Mouse (Mus musculus): Measurements from ENCODE around the gene Apoa1. TPM values are rescaled to one million over a fixed set of nuclear protein-coding genes. Genes with fewer than 3 reads are reported as not detected.

The Apoa1 gene
- polyA plus RNA-seq, 1 experiment from 2014 or later: 2.6 TPM

DNA sequence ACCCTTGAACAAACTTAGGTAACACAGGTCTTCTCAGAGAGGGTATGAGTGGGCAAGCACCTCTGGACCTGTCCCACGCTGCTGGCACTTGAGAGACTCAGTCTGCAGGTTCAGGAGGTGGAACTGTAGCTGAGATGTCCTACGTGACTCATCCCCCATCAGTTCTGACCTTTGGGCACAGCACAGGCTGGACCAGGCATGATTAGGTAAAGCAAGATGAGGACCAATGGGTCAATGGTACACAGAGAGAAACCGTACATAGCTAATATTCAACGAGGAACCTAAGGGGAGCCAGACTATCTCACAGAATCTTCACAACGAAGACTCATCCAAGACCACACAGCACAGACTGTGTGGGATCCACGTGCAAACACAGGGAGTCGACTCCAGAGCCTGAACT, 10.5 kb downstream of the Apoa1 start:
- H3K27ac ChIP-seq (ENCODE audit: low read depth, low read length): no peak overlapping the region
- WGBS: 89% methylated on average over 7 of the region's 7 CpGs
- ATAC-seq (ENCODE audit: low FRiP score, low TSS enrichment): no peak

DNA sequence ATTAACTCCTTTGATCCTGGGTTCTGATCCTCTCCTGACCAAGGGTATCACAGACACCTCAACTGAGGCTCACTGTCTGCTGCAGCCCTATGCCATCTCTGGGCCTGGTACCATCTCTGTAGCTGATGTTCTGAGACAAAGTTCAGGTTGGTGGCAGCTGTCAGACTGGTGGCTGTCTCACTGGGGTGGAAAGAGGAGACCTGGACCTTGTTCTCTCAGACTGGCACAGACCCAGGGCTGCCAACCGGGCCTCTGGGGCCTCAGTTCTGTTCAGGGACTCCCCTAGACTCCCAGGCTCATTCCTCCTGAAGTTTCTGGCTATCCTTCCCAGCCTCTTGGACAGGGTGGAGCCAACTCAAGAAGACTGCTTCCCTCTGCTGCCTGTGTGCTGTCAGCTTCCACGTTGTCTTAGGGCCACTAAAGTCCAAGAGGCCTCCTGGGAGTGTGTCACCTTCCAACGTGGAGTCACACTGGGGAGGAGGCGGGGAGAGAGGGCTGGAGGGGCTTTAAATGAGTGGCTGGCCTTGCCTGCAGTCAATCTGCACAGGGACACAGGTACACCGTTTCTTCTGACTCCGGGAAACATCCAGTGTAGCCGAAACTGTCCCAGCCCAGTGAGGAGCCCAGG, 12.3 kb downstream of the Apoa1 start, which contains the start of gene Apoa4:
Apoa4 (plus strand) TSS at position 171 of the 628 bp plus-strand sequence.
- no peak within 1 kb of the TSS for H3K4me3 ChIP-seq (ENCODE audit: low read length)
- WGBS: 54% methylated on average over 7 of the region's 7 CpGs
- H3K4me1 ChIP-seq (ENCODE audit: control insufficient read depth, insufficient read depth, low read length): no peaks in the 10 kb centered on the region
- H3K9me3 ChIP-seq (ENCODE audit: control insufficient read depth, low read length): no peaks in the 10 kb centered on the region
- H3K27ac ChIP-seq (ENCODE audit: low read depth, low read length): no peak within 1 kb of the TSS
- H3K9ac ChIP-seq (ENCODE audit: low read depth, low read length): no peak within 1 kb of the TSS
- no peak for ATAC-seq (ENCODE audit: low FRiP score, low TSS enrichment)
- no peaks in the 10 kb centered on the region for H3K27me3 ChIP-seq (ENCODE audit: control insufficient read depth, insufficient read depth, low read length)
- no peak within 1 kb of the TSS for H3K4me2 ChIP-seq (replicated peaks; ENCODE audit: low read depth, low read length)
- H3K36me3 ChIP-seq (ENCODE audit: control insufficient read depth, insufficient read depth, low read length): no peaks in the 10 kb centered on the region

More for the DNA sequence above, 10.5 kb downstream of the Apoa1 start:
- Histone ChIP-seq H3K36me3 (ENCODE audit: control insufficient read depth, insufficient read depth, low read length) (no peaks in the 10 kb centered on the region), H3K9ac (ENCODE audit: low read depth, low read length) (no peak overlapping the region), H3K9me3 (ENCODE audit: control insufficient read depth, low read length) (no peaks in the 10 kb centered on the region), H3K4me2 (replicated peaks; ENCODE audit: low read depth, low read length) (no peak overlapping the region), H3K4me1 (ENCODE audit: control insufficient read depth, insufficient read depth, low read length) (no peaks in the 10 kb centered on the region), H3K4me3 (ENCODE audit: low read length) (no peak overlapping the region), H3K27me3 (ENCODE audit: control insufficient read depth, insufficient read depth, low read length) (no peaks in the 10 kb centered on the region)

DNA sequence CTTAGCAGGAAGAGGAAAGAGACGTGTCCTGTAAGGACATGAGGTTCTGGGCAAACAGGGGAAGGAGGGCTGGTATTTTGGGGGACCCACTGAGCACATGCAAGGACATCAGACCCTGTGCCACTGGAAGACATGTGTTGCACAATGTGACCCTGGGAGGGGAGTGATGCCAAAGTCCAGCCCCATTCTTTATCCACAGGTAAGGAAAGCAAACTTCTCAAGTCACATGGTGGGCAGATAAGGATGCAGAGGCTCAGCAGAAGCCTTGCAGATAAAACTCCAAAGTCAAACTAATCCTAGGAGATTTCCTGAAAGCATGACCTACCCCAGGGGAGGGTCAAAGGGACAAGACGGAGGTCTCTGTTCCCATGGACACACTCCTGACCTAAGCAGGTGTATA, 13.4 kb downstream of the Apoa1 start:
- H3K4me2 ChIP-seq (replicated peaks; ENCODE audit: low read depth, low read length): no peak overlapping the region
- H3K9ac ChIP-seq (ENCODE audit: low read depth, low read length): no peak overlapping the region
- no peak overlapping the region for H3K4me3 ChIP-seq (ENCODE audit: low read length)
- H3K27ac ChIP-seq (ENCODE audit: low read depth, low read length): no peak overlapping the region
- 78% methylated on average over 2 of the region's 2 CpGs for WGBS
- no peaks in the 10 kb centered on the region for H3K27me3 ChIP-seq (ENCODE audit: control insufficient read depth, insufficient read depth, low read length)
- no peaks in the 10 kb centered on the region for H3K9me3 ChIP-seq (ENCODE audit: control insufficient read depth, low read length)
- no peaks in the 10 kb centered on the region for H3K36me3 ChIP-seq (ENCODE audit: control insufficient read depth, insufficient read depth, low read length)
- no peaks in the 10 kb centered on the region for H3K4me1 ChIP-seq (ENCODE audit: control insufficient read depth, insufficient read depth, low read length)
- no peak for ATAC-seq (ENCODE audit: low FRiP score, low TSS enrichment)

DNA sequence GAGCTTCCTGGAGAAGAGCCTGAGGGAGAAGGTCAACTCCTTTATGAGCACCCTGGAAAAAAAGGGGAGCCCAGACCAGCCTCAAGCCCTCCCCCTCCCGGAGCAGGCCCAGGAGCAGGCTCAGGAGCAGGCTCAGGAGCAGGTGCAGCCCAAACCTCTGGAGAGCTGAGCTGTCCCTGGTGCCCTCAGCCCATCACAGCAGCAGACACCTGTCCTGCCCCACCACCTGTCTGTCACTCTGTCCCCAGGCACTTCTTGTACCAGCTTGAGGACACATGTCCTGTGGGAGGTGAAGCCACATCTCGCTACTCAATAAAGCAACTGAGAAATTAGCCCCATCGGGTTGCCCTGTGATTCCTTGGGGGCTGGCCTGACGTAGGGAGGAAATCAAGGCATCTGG, 14.7 kb downstream of the Apoa1 start:
- no peak overlapping the region for H3K4me3 ChIP-seq (ENCODE audit: low read length)
- no peaks in the 10 kb centered on the region for H3K27me3 ChIP-seq (ENCODE audit: control insufficient read depth, insufficient read depth, low read length)
- no peaks in the 10 kb centered on the region for H3K9me3 ChIP-seq (ENCODE audit: control insufficient read depth, low read length)
- no peak for ATAC-seq (ENCODE audit: low FRiP score, low TSS enrichment)
- no peak overlapping the region for H3K4me2 ChIP-seq (replicated peaks; ENCODE audit: low read depth, low read length)
- no peaks in the 10 kb centered on the region for H3K36me3 ChIP-seq (ENCODE audit: control insufficient read depth, insufficient read depth, low read length)
- H3K4me1 ChIP-seq (ENCODE audit: control insufficient read depth, insufficient read depth, low read length): no peaks in the 10 kb centered on the region
- no peak overlapping the region for H3K9ac ChIP-seq (ENCODE audit: low read depth, low read length)
- H3K27ac ChIP-seq (ENCODE audit: low read depth, low read length): no peak overlapping the region
- WGBS: 57% methylated on average over 4 of the region's 4 CpGs

DNA sequence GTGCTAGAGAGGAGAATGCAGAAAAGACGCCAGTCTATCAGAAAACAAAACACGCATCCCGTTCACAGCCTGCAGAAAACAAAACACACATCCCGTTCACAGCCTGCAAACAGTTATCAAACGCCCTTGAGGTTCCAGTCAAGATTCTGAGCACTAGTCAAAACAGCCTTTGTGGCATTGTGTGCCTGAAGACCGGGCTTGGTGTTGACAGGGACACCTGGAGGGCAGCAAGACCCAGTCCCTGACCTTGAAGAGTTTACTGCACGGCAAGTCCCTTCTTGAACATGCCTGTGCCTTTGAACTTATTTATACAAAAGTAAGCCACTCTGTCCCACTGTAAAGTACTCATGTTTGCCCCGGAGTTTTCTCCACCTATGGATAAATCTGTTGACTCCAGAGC, 15.2 kb downstream of the Apoa1 start:
- Histone ChIP-seq H3K27me3 (ENCODE audit: control insufficient read depth, insufficient read depth, low read length) (no peaks in the 10 kb centered on the region), H3K4me2 (replicated peaks; ENCODE audit: low read depth, low read length) (no peak overlapping the region), H3K36me3 (ENCODE audit: control insufficient read depth, insufficient read depth, low read length) (no peaks in the 10 kb centered on the region), H3K9ac (ENCODE audit: low read depth, low read length) (no peak overlapping the region), H3K9me3 (ENCODE audit: control insufficient read depth, low read length) (no peaks in the 10 kb centered on the region), H3K4me3 (ENCODE audit: low read length) (no peak overlapping the region), H3K4me1 (ENCODE audit: control insufficient read depth, insufficient read depth, low read length) (no peaks in the 10 kb centered on the region), H3K27ac (ENCODE audit: low read depth, low read length) (no peak overlapping the region)
- ATAC-seq (ENCODE audit: low FRiP score, low TSS enrichment): no peak
- WGBS: 54% methylated on average over 8 of the region's 8 CpGs

DNA sequence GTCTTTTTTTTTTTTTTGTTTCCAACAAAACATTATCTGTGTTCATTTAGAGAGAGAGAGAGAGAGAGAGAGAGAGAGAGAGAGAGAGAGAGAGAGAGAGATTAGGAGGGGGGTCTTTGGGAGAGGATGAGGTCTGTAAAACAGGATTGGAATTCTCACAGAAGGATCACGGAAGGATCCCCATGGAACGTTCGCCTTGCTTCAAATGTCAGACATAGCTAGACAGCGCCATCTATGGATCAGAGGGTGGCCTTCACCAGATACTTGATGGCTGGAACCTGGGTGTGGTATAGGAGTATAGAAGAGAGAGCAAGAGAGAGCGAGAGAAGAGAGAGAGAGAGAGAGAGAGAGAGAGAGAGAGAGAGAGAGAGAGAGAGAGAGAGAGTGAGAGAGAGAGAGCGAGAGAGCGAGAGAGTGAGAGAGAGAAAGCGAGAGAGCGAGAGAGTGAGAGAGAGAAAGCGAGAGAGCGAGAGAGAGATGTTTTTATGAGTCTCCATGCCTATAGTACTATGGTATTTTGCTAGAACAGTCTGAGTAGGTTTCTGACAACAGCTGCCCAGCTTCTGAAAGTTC, 18.5 kb downstream of the Apoa1 start:
- Histone ChIP-seq H3K36me3 (ENCODE audit: control insufficient read depth, insufficient read depth, low read length) (no peaks in the 10 kb centered on the region), H3K4me1 (ENCODE audit: control insufficient read depth, insufficient read depth, low read length) (no peaks in the 10 kb centered on the region), H3K9me3 (ENCODE audit: control insufficient read depth, low read length) (no peaks in the 10 kb centered on the region), H3K4me2 (replicated peaks; ENCODE audit: low read depth, low read length) (no peak overlapping the region), H3K4me3 (ENCODE audit: low read length) (no peak overlapping the region), H3K9ac (ENCODE audit: low read depth, low read length) (no peak overlapping the region), H3K27ac (ENCODE audit: low read depth, low read length) (no peak overlapping the region), H3K27me3 (ENCODE audit: control insufficient read depth, insufficient read depth, low read length) (no peaks in the 10 kb centered on the region)
- 0 out of 2 replicates have a peak, but pooled peaks have one; percentile 55 for ATAC-seq (ENCODE audit: low FRiP score, low TSS enrichment)
- 25% methylated on average over 11 of the region's 11 CpGs for WGBS

DNA sequence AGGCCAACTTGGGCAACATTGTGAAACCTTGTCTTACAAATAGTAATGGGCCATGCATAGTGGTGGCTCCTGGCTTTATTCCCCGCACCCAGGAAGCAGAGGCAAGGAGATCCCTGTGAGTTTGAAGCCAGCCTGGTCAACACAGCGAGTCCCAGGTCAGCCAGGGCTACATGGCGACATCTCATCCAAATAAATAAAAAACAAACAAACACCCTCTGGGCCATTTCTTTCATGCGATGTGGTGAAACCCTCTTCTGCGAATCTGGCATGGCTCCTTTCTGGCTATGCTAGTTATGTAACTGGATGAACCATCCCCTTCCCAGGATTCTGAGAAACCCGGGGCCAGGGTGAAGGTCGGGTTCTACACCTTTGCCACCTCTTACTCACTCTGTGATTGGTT, 27.8 kb downstream of the Apoa1 start:
- WGBS: 91% methylated on average over 7 of the region's 7 CpGs
- Histone ChIP-seq H3K27me3 (ENCODE audit: control insufficient read depth, insufficient read depth, low read length) (no peaks in the 10 kb centered on the region), H3K27ac (ENCODE audit: low read depth, low read length) (no peak overlapping the region), H3K4me1 (ENCODE audit: control insufficient read depth, insufficient read depth, low read length) (no peaks in the 10 kb centered on the region), H3K9me3 (ENCODE audit: control insufficient read depth, low read length) (no peaks in the 10 kb centered on the region), H3K4me3 (ENCODE audit: low read length) (no peak overlapping the region), H3K4me2 (replicated peaks; ENCODE audit: low read depth, low read length) (no peak overlapping the region), H3K36me3 (ENCODE audit: control insufficient read depth, insufficient read depth, low read length) (no peaks in the 10 kb centered on the region), H3K9ac (ENCODE audit: low read depth, low read length) (no peak overlapping the region)
- ATAC-seq (ENCODE audit: low FRiP score, low TSS enrichment): no peak

DNA sequence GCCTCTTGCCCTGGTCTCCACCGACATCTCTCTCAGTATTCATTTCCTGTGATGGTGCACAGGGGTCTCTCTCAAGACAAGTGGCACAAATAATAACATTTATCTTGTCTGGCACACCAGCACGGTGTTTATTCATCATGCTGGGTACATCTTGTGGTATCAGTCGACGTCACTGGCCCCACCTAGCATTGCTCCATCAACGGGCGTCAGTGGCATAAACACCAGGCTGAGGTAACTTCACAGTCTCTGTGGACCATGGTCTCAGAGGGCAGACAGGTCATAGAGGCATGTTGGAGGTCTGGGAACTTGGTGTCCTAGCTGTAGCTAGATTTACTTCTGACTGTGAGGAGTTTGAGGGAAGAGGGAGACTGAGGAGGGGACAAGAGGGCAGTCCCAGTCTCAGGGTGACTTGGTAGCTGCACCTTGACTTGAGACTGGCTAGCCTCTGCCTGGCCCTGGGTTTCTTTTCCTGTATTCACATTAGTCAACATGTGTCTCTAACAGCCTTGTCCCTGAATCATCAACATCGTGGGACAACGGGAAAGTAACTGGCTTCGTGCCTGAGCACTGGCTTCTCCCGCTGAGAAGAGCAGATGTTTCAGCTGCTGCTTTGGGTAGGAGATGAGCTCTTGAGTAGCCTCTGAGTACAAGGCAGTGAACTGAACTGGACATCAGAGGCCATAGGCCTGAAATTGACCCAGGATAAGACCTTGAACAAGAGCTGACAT, 28.4 kb downstream of the Apoa1 start:
- Histone ChIP-seq H3K36me3 (ENCODE audit: control insufficient read depth, insufficient read depth, low read length) (no peaks in the 10 kb centered on the region), H3K9me3 (ENCODE audit: control insufficient read depth, low read length) (no peaks in the 10 kb centered on the region), H3K4me3 (ENCODE audit: low read length) (no peak overlapping the region), H3K4me2 (replicated peaks; ENCODE audit: low read depth, low read length) (no peak overlapping the region), H3K4me1 (ENCODE audit: control insufficient read depth, insufficient read depth, low read length) (no peaks in the 10 kb centered on the region), H3K27ac (ENCODE audit: low read depth, low read length) (no peak overlapping the region), H3K9ac (ENCODE audit: low read depth, low read length) (no peak overlapping the region), H3K27me3 (ENCODE audit: control insufficient read depth, insufficient read depth, low read length) (no peaks in the 10 kb centered on the region)
- 86% methylated on average over 10 of the region's 10 CpGs for WGBS
- no peak for ATAC-seq (ENCODE audit: low FRiP score, low TSS enrichment)

DNA sequence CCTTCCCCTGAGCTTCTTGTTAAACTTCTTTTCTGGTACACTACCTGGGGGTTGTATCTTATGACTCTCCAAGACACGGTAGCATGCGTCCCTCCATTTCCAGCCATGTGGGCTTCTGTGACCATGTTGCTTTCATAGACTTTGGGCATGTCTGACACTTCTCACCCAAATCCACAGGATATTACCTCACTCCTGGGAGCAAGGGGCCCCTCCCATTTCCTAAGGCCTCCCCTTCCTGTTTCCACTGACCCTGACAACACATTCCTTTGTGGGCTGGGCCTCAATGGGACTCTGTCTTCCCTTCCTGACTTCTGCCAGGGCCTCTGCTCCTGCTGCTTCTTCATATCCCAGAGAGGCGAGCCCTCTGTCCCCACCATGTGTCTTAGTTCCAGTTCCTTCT, 29.2 kb downstream of the Apoa1 start:
- no peaks in the 10 kb centered on the region for H3K27me3 ChIP-seq (ENCODE audit: control insufficient read depth, insufficient read depth, low read length)
- no peak for ATAC-seq (ENCODE audit: low FRiP score, low TSS enrichment)
- whole genome bisulfite sequencing: 77% methylated on average over 3 of the region's 3 CpGs
- H3K4me2 ChIP-seq (replicated peaks; ENCODE audit: low read depth, low read length): no peak overlapping the region
- no peak overlapping the region for H3K9ac ChIP-seq (ENCODE audit: low read depth, low read length)
- no peaks in the 10 kb centered on the region for H3K4me1 ChIP-seq (ENCODE audit: control insufficient read depth, insufficient read depth, low read length)
- no peaks in the 10 kb centered on the region for H3K36me3 ChIP-seq (ENCODE audit: control insufficient read depth, insufficient read depth, low read length)
- no peak overlapping the region for H3K27ac ChIP-seq (ENCODE audit: low read depth, low read length)
- no peak overlapping the region for H3K4me3 ChIP-seq (ENCODE audit: low read length)
- H3K9me3 ChIP-seq (ENCODE audit: control insufficient read depth, low read length): no peaks in the 10 kb centered on the region

Data from kidney, embryonic 14.5 days (tissue).